Mouse (Mus musculus) lung, adult 2 months (tissue): Measurements from ENCODE around the gene Rab5c.

Experiments used
- CTCF ChIP-seq: fragments of 200-500 bp; IDR thresholded peaks from 2 replicates; pipeline ENCODE4 v1.5.1; 2011; ENCODE audit warnings: mild to moderate bottlenecking, low read length, control low read depth; ENCODE audit not compliant: insufficient read depth
- POLR2A ChIP-seq: fragments of 200-500 bp; IDR thresholded peaks from 2 replicates; pipeline ENCODE4 v1.6.1; 2011; ENCODE audit warnings: low read depth, mild to moderate bottlenecking, control low read depth, low read length, borderline replicate concordance; ENCODE audit errors: extremely low read depth

GRCm38 (mm10) chr11:100721254-100721653 is 16.8 kb downstream of the Rab5c start:
- TF ChIP-seq POLR2A (no peak), CTCF (no peak)
